Mouse (Mus musculus): ENCODE results near the gene Zfp85. TPM values are rescaled to one million over a fixed set of nuclear protein-coding genes. Genes with fewer than 3 reads are reported as not detected.
"Not testable (repeated sequence)": the region's sequence is repeated elsewhere in the genome, so short reads cannot be mapped to it uniquely, and the experiment has no call there.

Zfp85 gene
- polyA plus RNA-seq, 1 experiment from 2014 or later: 2.6 TPM

GRCm38 (mm10) chr13:67734391-67734790, 20.6 kb downstream of the Zfp85 start:
- H3K4me3 ChIP-seq; ATAC-seq (ENCODE audit: insufficient number of reproducible peaks, low FRiP score); H3K27ac ChIP-seq (ENCODE audit: poor library complexity, severe bottlenecking); H3K36me3 ChIP-seq; H3K4me2 ChIP-seq; H3K4me1 ChIP-seq (replicated peaks); H3K9ac ChIP-seq; H3K27me3 ChIP-seq (replicated peaks): not testable (repeated sequence)
- H3K9me3 ChIP-seq (replicated peaks): peaks cover 24% of the 10 kb centered on the region
- WGBS: 90% methylated on average over 9 of the region's 9 CpGs

- Histone ChIP-seq H3K4me2 (peak overlapping the region; percentile 73), H3K9me3 (replicated peaks) (peaks cover 16% of the 10 kb centered on the region), H3K4me3 (peak overlapping the region; percentile 85)
- WGBS: 56% methylated on average over 4 of the region's 4 CpGs
- H3K27me3 ChIP-seq (replicated peaks); H3K4me1 ChIP-seq (replicated peaks); H3K9ac ChIP-seq; H3K27ac ChIP-seq (ENCODE audit: poor library complexity, severe bottlenecking); H3K36me3 ChIP-seq: not testable (repeated sequence)
- peak; percentile 72 for ATAC-seq (ENCODE audit: insufficient number of reproducible peaks, low FRiP score)
These were observed 25.6 kb downstream of the Zfp85 start for GRCm38 (mm10) chr13:67729441-67729840.

GRCm38 (mm10) chr13:67728641-67729318, 26.2 kb downstream of the Zfp85 start, which contains the start of gene Zfp65:
Gene Zfp65, minus strand, starts transcription at chr13:67729173.
- peak within 1 kb of the TSS; percentile 73 for H3K4me2 ChIP-seq
- H3K27ac ChIP-seq (ENCODE audit: poor library complexity, severe bottlenecking): peak within 1 kb of the TSS; percentile 58; the same call in 1 of the 2 replicates
- no peaks in the 10 kb centered on the region for H3K27me3 ChIP-seq (replicated peaks)
- H3K4me3 ChIP-seq: peak within 1 kb of the TSS; percentile 85
- ATAC-seq (ENCODE audit: insufficient number of reproducible peaks, low FRiP score): peak; percentile 74
- WGBS: 6% methylated on average over 19 of the region's 21 CpGs
- peaks cover 11% of the 10 kb centered on the region for H3K9me3 ChIP-seq (replicated peaks)
- H3K4me1 ChIP-seq (replicated peaks): 0 out of 2 replicates have a peak, but pooled peaks cover 3% of the 10 kb centered on the region
- H3K9ac ChIP-seq: peak within 1 kb of the TSS; percentile 84
- H3K36me3 ChIP-seq: no peaks in the 10 kb centered on the region

- no peak for ATAC-seq (ENCODE audit: insufficient number of reproducible peaks, low FRiP score)
- no peak overlapping the region for H3K27ac ChIP-seq (ENCODE audit: poor library complexity, severe bottlenecking)
These were observed 26.9 kb downstream of the Zfp85 start for GRCm38 (mm10) chr13:67728106-67728505.

GRCm38 (mm10) chr13:67725331-67725730, 29.7 kb downstream of the Zfp85 start:
- not testable (repeated sequence) for H3K27ac ChIP-seq (ENCODE audit: poor library complexity, severe bottlenecking); H3K9me3 ChIP-seq (replicated peaks); H3K4me2 ChIP-seq; H3K36me3 ChIP-seq; H3K4me3 ChIP-seq; H3K9ac ChIP-seq; H3K4me1 ChIP-seq (replicated peaks); ATAC-seq (ENCODE audit: insufficient number of reproducible peaks, low FRiP score); H3K27me3 ChIP-seq (replicated peaks)
- WGBS: 81% methylated on average over 2 of the region's 2 CpGs

More at GRCm38 (mm10) chr13:67728106-67728505, 26.9 kb downstream of the Zfp85 start:
- Histone ChIP-seq H3K9me3 (replicated peaks) (0 out of 2 replicates have a peak, but pooled peaks cover 4% of the 10 kb centered on the region), H3K4me3 (peak overlapping the region; percentile 85), H3K36me3 (no peaks in the 10 kb centered on the region), H3K9ac (no peak overlapping the region), H3K27me3 (replicated peaks) (no peaks in the 10 kb centered on the region), H3K4me2 (peak overlapping the region; percentile 73), H3K4me1 (replicated peaks) (0 out of 2 replicates have a peak, but pooled peaks cover 5% of the 10 kb centered on the region)
- 72% methylated on average over 1 of the region's 1 CpGs for WGBS

GRCm38 (mm10) chr13:67723848-67724479, 31.1 kb downstream of the Zfp85 start:
- Histone ChIP-seq H3K9me3 (replicated peaks) (no peaks in the 10 kb centered on the region), H3K4me1 (replicated peaks) (0 out of 2 replicates have a peak, but pooled peaks cover 3% of the 10 kb centered on the region), H3K27me3 (replicated peaks) (no peaks in the 10 kb centered on the region), H3K27ac (ENCODE audit: poor library complexity, severe bottlenecking) (peak overlapping the region; percentile 54; the same call in 1 of the 2 replicates), H3K4me3 (peak overlapping the region; percentile 97), H3K36me3 (0 out of 2 replicates have a peak, but pooled peaks cover 3% of the 10 kb centered on the region), H3K9ac (peak overlapping the region; percentile 88), H3K4me2 (peak overlapping the region; percentile 87)
- peak; percentile 95 for ATAC-seq (ENCODE audit: insufficient number of reproducible peaks, low FRiP score)
- WGBS: under 1% methylated on average over 17 of the region's 17 CpGs

Other genes with a start within 250 kb of the Zfp85 start
- not detected in 2 replicates for gene Gm26965, start 229.1 kb downstream of the Zfp85 start, polyA plus RNA-seq (2016; fragmentation: Nextera tagmentation; extraction: Ambion mirVana)
- gene Zfp87, start 229.1 kb downstream of the Zfp85 start, polyA plus RNA-seq (2016; fragmentation: Nextera tagmentation; extraction: Ambion mirVana): 17.3 and 18.2 TPM in 2 replicates
- 9.6 and 9.9 TPM in 2 replicates for gene Zfp748, start 201.4 kb downstream of the Zfp85 start, polyA plus RNA-seq (2016; fragmentation: Nextera tagmentation; extraction: Ambion mirVana)
- gene Zfp729b, start 145.5 kb downstream of the Zfp85 start, polyA plus RNA-seq (2016; fragmentation: Nextera tagmentation; extraction: Ambion mirVana): 2.4 and 2.9 TPM in 2 replicates
- not detected in 2 replicates for gene Gm49345, start 117.5 kb downstream of the Zfp85 start, polyA plus RNA-seq (2016; fragmentation: Nextera tagmentation; extraction: Ambion mirVana)
- gene Zfp729a, start 117.4 kb downstream of the Zfp85 start, polyA plus RNA-seq (2016; fragmentation: Nextera tagmentation; extraction: Ambion mirVana): 1.7 and 2.3 TPM in 2 replicates
- 7.5 and 7.8 TPM in 2 replicates for gene Zfp738, start 68.2 kb downstream of the Zfp85 start, polyA plus RNA-seq (2016; fragmentation: Nextera tagmentation; extraction: Ambion mirVana)
- gene Zfp65, start 26.1 kb downstream of the Zfp85 start, polyA plus RNA-seq (2016; fragmentation: Nextera tagmentation; extraction: Ambion mirVana): 4.2 and 5.0 TPM in 2 replicates
- gene Zfp493, start 24.5 kb upstream of the Zfp85 start, polyA plus RNA-seq (2016; fragmentation: Nextera tagmentation; extraction: Ambion mirVana): 1.7 and 2.5 TPM in 2 replicates
- 3.6 and 4.3 TPM in 2 replicates for gene Zfp273, start 58.5 kb upstream of the Zfp85 start, polyA plus RNA-seq (2016; fragmentation: Nextera tagmentation; extraction: Ambion mirVana)
- gene Gm10037, start 75.9 kb upstream of the Zfp85 start, polyA plus RNA-seq (2016; fragmentation: Nextera tagmentation; extraction: Ambion mirVana): 0.64 and 1.5 TPM in 2 replicates
- not detected in 2 replicates for gene BC048507, start 108.1 kb upstream of the Zfp85 start, polyA plus RNA-seq (2016; fragmentation: Nextera tagmentation; extraction: Ambion mirVana)